Mouse (Mus musculus) forelimb bud, embryonic 11.5 days (tissue): Measurements from ENCODE around the gene Triml1.

Experiments used
- DNase-seq: peaks from one replicate; pipeline ENCODE4 v3.0.0-alpha.2; 2012; ENCODE audit warnings: low read depth, low spot score

The Triml1 gene

GRCm38 (mm10) chr8:43141386-43141785, at the start of gene Triml1:
TSS of gene Triml1 (minus strand) at chr8:43141486.
- DNase-seq: no peak

GRCm38 (mm10) chr8:43182281-43182680, 41.0 kb upstream of the Triml1 start:
- DNase-seq: no peak

GRCm38 (mm10) chr8:43180054-43180690, 38.9 kb upstream of the Triml1 start, which contains the start of gene Triml2:
TSS of gene Triml2 (plus strand) at chr8:43180541.
- DNase-seq: no peak

- no peak for DNase-seq
Observed at GRCm38 (mm10) chr8:43179189-43179588, 37.9 kb upstream of the Triml1 start.

- no peak for DNase-seq
Observed at GRCm38 (mm10) chr8:43178263-43178662, 37.0 kb upstream of the Triml1 start.

GRCm38 (mm10) chr8:43176766-43177486, 35.6 kb upstream of the Triml1 start:
- DNase-seq: no peak

GRCm38 (mm10) chr8:43169249-43169755, 28.0 kb upstream of the Triml1 start:
- DNase-seq: no peak

GRCm38 (mm10) chr8:43168083-43168482, 26.8 kb upstream of the Triml1 start:
- DNase-seq: no peak

GRCm38 (mm10) chr8:43164453-43164852, 23.2 kb upstream of the Triml1 start:
- DNase-seq: no peak

- no peak for DNase-seq
Observed at GRCm38 (mm10) chr8:43163255-43163654, 22.0 kb upstream of the Triml1 start.

GRCm38 (mm10) chr8:43149307-43149706, 8.0 kb upstream of the Triml1 start:
- DNase-seq: no peak

- DNase-seq: no peak
Observed at GRCm38 (mm10) chr8:43111205-43111827, 30.0 kb downstream of the Triml1 start.
